Mouse (Mus musculus) spleen, postnatal 0 days (tissue): ENCODE results near the gene Fis1. TPM values are rescaled to one million over a fixed set of nuclear protein-coding genes. Genes with fewer than 3 reads are reported as not detected.

Experiments
- microRNA counts: library from miRNA; unstranded; fragments of <30 nt; microRNA quantifications from one replicate; lab custom pipeline; 2015
- polyA plus RNA-seq: library from polyadenylated mRNA; unstranded; fragments of >200 nt; fragmentation: Nextera tagmentation; extraction: Ambion mirVana; gene quantifications from 2 replicates; pipeline ENCODE4 v1.2.1, GENCODE M21; 2015

Fis1 gene
- polyA plus RNA-seq, result 287 and 303 TPM in 2 replicates

DNA sequence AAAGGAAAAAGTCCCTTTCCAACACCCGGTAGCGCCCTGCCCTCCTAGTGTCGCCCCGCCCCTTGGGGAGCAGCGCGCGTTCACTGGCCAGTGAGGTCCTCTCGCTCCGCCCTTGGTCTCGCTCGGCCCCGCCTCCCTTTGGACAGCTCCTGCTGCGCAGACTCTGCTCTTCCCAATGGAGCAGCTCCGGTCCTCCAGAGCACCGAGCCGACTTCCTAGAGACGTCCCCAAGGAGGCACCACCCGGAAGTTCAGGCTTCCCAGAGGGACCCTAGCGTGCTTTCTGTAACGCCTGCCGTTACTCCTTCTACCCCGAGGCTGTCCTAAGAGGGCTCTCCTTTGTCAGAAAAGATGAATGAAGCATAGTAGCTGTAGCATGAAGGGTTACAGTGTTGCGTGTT lies at the start of gene Fis1:
TSS of gene Fis1 (plus strand) at position 261 of the 400 bp plus-strand sequence.

GRCm38 (mm10) chr5:136907991-136908857 lies 44.9 kb upstream of the Fis1 start, which contains the start of gene Ift22:
TSS of gene Ift22 (plus strand) at chr5:136908150.

GRCm38 (mm10) chr5:136966331-136966730 lies 13.3 kb downstream of the Fis1 start, which contains the start of gene Cldn15:
TSS of gene Cldn15 (plus strand) at chr5:136966616.

GRCm38 (mm10) chr5:136986695-136987137 lies 33.6 kb downstream of the Fis1 start, which contains the start of gene Plod3:
TSS of gene Plod3 (plus strand) at chr5:136987019.

GRCm38 (mm10) chr5:136987934-136988271 lies 34.8 kb downstream of the Fis1 start, which contains the start of gene Znhit1:
TSS of gene Znhit1 (minus strand) at chr5:136988021.

MicroRNAs encoded within 50 kb of the gene (microRNA counts, 519-probe panel; counts per million panel counts)
- 88.3 counts per million for microRNA mmu-miR-702 (lab: Ali Mortazavi, UCI)

Other genes starting within 250 kb of the Fis1 start
- 12.4 and 16.5 TPM in 2 replicates for gene Col26a1, start 70.1 kb upstream of the Fis1 start, polyA plus RNA-seq
- gene Ift22, start 45.1 kb upstream of the Fis1 start, polyA plus RNA-seq, result 13.7 and 19.2 TPM in 2 replicates
- gene Cldn15, start 13.3 kb downstream of the Fis1 start, polyA plus RNA-seq, result 15.4 and 18.0 TPM in 2 replicates
- 12.3 and 18.6 TPM in 2 replicates for gene Plod3, start 33.7 kb downstream of the Fis1 start, polyA plus RNA-seq
- gene Znhit1, start 34.7 kb downstream of the Fis1 start, polyA plus RNA-seq, result 57.5 and 58.6 TPM in 2 replicates
- gene Vgf, start 73.1 kb downstream of the Fis1 start, polyA plus RNA-seq, result not detected in 2 replicates
- 99.2 and 99.6 TPM in 2 replicates for gene Ap1s1, start 92.9 kb downstream of the Fis1 start, polyA plus RNA-seq
- 0.06 TPM in 2 replicates for gene Serpine1, start 119.0 kb downstream of the Fis1 start, polyA plus RNA-seq
- gene Trim56, start 162.9 kb downstream of the Fis1 start, polyA plus RNA-seq, result 15.6 and 17.3 TPM in 2 replicates
- not detected in 2 replicates for gene Muc3, start 196.0 kb downstream of the Fis1 start, polyA plus RNA-seq